Mouse (Mus musculus): ENCODE measurements at regions not wholly inside any gene's neighbourhood (a gene's known extent, or its start where the extent isn't known, plus 50 kb on each side); places are given as distances from the start of the nearest gene placed in this dataset.

GRCm38 (mm10) chr13:42390389-42390788 lies 89.1 kb downstream of the Edn1 start:
- TF ChIP-seq CTCF (IDR thresholded peaks at IDR 0.05; ENCODE audit: extremely low read depth, insufficient read depth, low read length) = no peak
- TF ChIP-seq POLR2A (IDR thresholded peaks at IDR 0.05; ENCODE audit: extremely low read depth, insufficient read depth, low read length) = no peak

All from cortical plate, adult 2 months (tissue).